ENCODE assay signal across 15 mouse cellular contexts in the genomic region with DNA sequence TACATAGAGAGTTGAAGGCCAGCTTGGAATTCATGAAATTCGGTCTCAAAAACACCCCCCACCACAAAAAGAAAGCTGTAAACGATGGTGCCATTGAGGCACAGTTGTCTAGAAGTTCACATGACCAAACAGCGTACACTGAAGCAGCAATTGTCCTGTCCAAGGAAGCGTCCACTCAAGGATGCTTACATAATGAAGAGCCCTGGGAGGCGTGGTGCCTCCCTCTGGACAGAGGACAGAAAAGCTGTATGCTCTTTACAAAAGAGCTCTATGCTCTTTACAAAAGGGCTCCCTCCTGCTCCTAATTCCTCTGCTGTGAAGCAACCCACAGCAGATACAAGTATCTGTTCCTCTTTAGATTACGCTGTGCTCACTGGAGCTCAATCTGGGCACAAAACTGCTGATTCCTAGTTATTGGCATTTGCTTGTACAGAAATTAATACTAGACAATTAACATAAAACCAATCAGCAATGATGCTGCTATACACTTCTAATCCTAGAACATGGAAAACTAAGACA.
DNase-seq lines count a peak whose midpoint lies in the region; TF ChIP-seq lines count a peak whose summit lies in the region.
"Had no signal": no experiment of that assay in that cellular context is flagged by ENCODE, and none has a peak within 500 bp of the region (broad histone marks: within the 10 kb centered on the region; RNA-seq: fewer than 3 reads in every experiment).

No protein-coding gene starts in this region.

- no peaks in the 10 kb centered on the region for H3K27me3 ChIP-seq in splenic B cell, adult 2 months (ENCODE audit: control insufficient read depth, insufficient read depth, low read length, poor library complexity, severe bottlenecking)
- H3K27me3 ChIP-seq: forebrain, embryonic 13.5 days; heart, embryonic 12.5 days; kidney, embryonic 15.5 days; lung, embryonic 15.5 days had no signal

- peaks cover 3% of the 10 kb centered on the region for H3K36me3 ChIP-seq in splenic B cell, adult 2 months (ENCODE audit: control insufficient read depth, insufficient read depth, low read length, poor library complexity, severe bottlenecking)

- 0 out of 2 replicates have a peak, but pooled peaks have one; percentile 9 for TF ChIP-seq CTCF in layer of hippocampus, adult 2 months (conservative IDR thresholded peaks at IDR 0.05)

- DNase-seq in adrenal gland, postnatal 14 days: peak; percentile 38
- DNase-seq in adrenal gland, adult 18-20 months (ENCODE audit: low spot score in 2 of 2): no peak
- no peak for DNase-seq in layer of hippocampus, adult 2 months (ENCODE audit: low spot score in 2 of 2)
- DNase-seq in layer of hippocampus, adult 8-10 months (ENCODE audit: low spot score in 2 of 2): no peak
- peak; percentile 48 for DNase-seq in brain, adult 2 months (ENCODE audit: low read depth, low spot score)
- peak; percentile 44 for DNase-seq in splenic B cell, adult 2 months (ENCODE audit: low read depth, low spot score)
- no peak for DNase-seq in MN1 (ENCODE audit: low spot score)
- DNase-seq: cerebellum, adult 9-10 months; midbrain, embryonic 14.5 days; spleen, adult 18-20 months; thymus, postnatal 4 days had no signal

- peak overlapping the region; percentile 0; the same call in 1 of the 2 replicates for H3K27ac ChIP-seq in layer of hippocampus, adult 2 months
- H3K27ac ChIP-seq: forebrain, embryonic 13.5 days; kidney, embryonic 15.5 days; lung, embryonic 15.5 days had no signal

- H3K4me3 ChIP-seq in layer of hippocampus, adult 2 months: no peak overlapping the region
- H3K4me3 ChIP-seq: forebrain, embryonic 13.5 days; heart, embryonic 12.5 days; kidney, embryonic 15.5 days; lung, embryonic 15.5 days had no signal

Comparison
In these comparisons a context has a peak if more than half of its experiments do, and no peak if none do; other contexts are left out.
1. DNase-seq: peak in adrenal gland, postnatal 14 days (single experiment), brain, adult 2 months (single experiment) and splenic B cell, adult 2 months (single experiment); none in adrenal gland, adult 18-20 months (0 of 2), layer of hippocampus, adult 2 months (0 of 2), layer of hippocampus, adult 8-10 months (0 of 2) and MN1 (single experiment).